Mouse (Mus musculus) spleen, adult 2 months (tissue): ENCODE measurements around the gene Mark2.
"Not testable (repeated sequence)": the region's sequence is repeated elsewhere in the genome, so short reads cannot be mapped to it uniquely, and the experiment has no call there.

ENCODE experiments used
- CTCF ChIP-seq: fragments of 200-500 bp; IDR thresholded peaks from 2 replicates; pipeline ENCODE4 v1.5.1; 2011; ENCODE audit warnings: mild to moderate bottlenecking, inconsistent platforms; ENCODE audit not compliant: insufficient read depth, insufficient read length, insufficient replicate concordance; ENCODE audit errors: extremely low read depth
- POLR2A ChIP-seq: fragments of 200-500 bp; IDR thresholded peaks from 2 replicates; pipeline ENCODE4 v1.6.1; 2011; ENCODE audit warnings: low read depth, low read length, inconsistent platforms

GRCm38 (mm10) chr19:7369469-7369868 is 27.8 kb upstream of the Mark2 start:
- not testable (repeated sequence) for TF ChIP-seq POLR2A, CTCF
